Mouse (Mus musculus) lung, postnatal 10 days (tissue): ENCODE measurements around the gene Fbll1.
"Not testable (repeated sequence)": the region's sequence is repeated elsewhere in the genome, so short reads cannot be mapped to it uniquely, and the experiment has no call there.

Experiments used
- DNase-seq: peaks from one replicate; pipeline ENCODE4 v3.0.0; 2021

Fbll1 gene

DNA sequence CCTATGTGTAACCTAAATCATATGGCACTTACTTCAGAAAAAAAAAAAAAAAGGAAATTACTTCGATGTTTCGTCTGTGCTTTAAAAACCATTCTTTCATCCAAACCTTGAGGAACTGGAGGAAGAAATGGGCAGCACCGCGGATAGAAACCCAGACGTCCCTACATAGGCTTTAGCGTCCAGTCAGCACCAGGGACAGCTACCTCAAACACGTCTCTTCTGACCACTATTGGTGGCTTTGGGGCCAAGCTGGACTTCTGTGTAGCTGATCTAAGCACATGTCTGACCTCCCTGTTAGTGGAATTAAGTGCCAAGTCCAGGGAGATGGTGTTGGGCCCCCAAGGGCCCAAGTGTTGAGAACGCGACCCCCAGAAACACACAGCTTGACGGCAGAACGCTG, at the start of gene Fbll1:
Fbll1 (minus strand) TSS at position 11 of the 400 bp plus-strand sequence.
- DNase-seq: peak; percentile 68

- no peak for DNase-seq
Measured at GRCm38 (mm10) chr11:35844299-35844698, 45.6 kb upstream of the Fbll1 start.

DNA sequence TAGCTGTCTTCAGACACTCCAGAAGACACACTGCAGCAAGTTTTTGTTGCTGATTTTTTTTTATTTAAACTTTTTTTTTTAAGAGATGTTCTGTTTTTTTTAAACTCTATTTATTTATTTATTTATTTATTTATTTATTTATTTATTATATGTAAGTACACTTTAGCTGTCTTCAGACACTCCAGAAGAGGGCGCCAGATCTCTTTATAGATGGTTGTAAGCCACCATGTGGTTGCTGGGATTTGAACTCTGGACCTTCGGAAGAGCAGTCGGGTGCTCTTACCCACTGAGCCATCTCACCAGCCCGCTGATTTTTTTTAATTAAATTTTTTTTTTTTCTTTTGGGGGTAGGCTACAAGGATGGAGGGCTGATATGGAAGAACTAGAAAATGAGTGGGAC, 43.9 kb upstream of the Fbll1 start:
- not testable (repeated sequence) for DNase-seq

GRCm38 (mm10) chr11:35841738-35842325, 43.1 kb upstream of the Fbll1 start:
- DNase-seq: no peak

DNA sequence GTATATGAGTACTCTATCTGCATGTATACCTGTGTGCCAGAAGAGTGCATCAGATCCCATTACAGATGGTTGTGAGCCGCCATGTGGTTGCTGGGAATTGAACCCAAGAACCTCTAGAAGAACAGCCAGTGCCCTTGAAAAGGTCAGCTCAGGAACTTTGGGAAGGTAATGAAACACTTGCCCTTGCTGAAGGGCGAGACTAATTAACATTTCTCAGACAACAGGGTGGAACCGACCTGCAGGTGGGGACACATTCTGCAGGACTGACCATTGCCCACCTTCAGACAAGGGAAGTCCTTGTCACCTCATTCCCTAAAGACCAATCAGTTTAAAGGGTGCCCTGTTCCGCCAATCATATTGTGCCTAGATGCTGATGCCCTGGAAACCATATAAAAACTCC, 42.1 kb upstream of the Fbll1 start:
- not testable (repeated sequence) for DNase-seq

DNA sequence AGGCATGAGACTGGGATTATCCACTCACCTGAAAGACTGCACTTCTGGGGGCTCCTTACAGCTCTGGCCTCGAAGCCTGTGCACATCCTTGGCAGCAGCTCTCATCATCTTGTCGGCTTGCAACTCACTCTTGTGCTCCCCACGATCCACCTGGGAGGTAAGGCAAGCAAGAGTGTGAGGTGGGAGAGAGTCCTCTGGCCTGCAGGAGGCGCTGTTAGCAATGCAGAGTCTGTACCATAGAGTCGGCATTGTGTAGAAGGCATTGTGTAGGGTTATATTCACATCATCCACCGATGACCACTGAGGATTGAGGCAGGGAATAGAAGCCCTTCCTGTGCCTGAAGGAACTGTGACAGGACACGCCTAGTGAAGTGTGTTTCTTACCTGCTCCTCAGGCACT, 41.6 kb upstream of the Fbll1 start:
- DNase-seq: no peak

GRCm38 (mm10) chr11:35838345-35839338, 40.0 kb upstream of the Fbll1 start:
- peak; percentile 95 for DNase-seq

DNA sequence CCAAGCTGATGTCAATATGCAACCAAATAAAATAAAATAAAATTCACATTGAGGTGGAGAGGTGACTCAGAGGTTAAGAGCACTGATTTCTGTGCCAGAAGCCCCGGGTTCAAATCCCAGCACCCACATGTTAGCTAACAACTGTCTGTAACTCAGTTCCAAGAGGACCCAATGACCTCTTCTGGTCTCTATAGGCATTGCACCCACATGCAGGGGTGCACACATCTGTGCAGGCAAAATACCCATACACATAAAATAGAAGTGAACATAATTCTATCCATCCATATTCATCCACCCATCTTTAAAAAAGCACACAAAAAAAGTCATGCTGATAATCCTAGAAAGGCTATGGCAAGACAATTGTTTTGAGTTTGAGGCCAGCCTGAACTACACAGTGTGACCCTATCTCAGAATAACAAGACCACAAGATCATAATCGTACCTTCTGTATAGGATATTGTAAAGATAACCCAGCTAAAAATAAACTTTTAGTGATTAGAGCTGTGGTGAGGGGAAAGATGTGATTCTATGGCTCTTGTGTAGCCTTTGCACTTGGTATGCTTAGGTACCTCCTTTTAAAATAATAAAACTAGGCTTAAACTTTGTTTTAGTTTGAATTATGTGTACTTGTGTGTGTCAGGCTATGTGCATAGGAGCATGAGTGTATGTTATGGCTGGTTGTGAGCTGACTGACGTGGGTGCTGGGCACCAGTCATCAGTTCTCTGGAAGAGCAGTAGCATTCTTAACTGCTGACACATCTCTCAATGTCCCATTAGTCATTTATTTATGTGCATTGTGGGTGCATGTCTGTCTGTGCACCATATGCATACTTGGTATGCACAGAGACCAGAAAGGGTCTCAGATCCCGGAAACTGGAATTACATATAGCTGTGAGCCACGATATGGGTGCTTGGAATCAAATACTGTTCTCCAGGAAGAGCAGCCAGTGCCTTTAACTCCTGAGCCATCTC, 38.8 kb upstream of the Fbll1 start:
- DNase-seq: no peak

DNA sequence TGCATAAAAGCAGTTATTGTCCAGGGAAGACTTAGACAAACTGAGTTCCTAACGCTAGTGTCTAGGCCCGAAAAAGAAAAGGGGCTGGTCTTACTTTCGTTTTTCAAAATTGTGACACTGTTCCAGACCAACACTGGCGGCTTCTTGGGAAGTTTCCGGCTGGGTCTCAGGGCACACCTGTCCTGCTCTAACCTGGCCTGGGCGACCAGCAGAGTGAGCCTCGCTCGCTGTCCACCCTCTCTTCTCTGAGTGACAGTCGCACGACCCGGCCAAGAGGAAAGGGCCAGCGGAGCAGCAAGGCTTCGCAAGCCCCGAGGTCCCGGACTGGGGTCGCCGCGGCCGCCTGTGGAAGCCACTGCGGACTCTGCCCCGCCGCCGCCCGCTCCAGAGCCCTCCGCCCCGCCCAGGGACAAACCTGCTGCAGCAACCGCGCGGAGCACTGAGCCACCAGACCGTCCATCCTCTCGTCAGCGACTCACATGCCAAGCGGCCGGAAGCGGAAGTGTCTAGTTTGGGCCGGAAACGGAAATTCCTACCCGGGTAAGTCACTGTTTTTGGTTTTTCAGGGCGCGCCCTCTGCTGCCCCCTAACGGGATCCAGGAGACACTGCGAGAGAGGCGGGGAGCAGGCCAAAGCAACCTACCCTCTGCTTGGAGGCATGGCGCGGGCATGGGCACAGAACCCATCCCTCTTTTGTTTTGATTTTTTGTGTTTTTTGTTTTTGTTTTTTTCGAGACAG, 35.5 kb upstream of the Fbll1 start, which contains the start of gene Rars:
Rars (minus strand) TSS at position 485 of the 739 bp plus-strand sequence.
- peak; percentile 96 for DNase-seq

GRCm38 (mm10) chr11:35833270-35833669, 34.6 kb upstream of the Fbll1 start:
- DNase-seq: no peak

- DNase-seq: no peak
Measured at GRCm38 (mm10) chr11:35832139-35832538, 33.5 kb upstream of the Fbll1 start.

DNA sequence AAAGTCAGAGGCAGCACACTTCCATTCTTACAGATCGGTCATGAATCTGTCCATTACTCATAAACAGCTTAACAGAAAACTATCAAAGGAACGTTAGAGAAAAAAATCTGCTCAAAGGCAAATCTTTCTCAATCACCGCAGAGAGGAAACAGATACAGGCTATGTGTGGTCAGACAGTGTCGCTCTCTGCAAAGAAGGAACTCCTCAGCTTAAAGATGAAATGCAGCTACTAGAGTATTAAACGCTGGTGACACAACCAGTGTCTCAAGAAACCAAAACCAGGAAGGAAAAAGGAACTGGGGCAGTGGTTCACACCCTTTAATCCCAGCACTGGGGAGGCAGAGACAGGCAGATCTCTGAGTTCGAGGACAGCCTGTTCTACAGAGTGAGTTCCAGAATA, 29.0 kb upstream of the Fbll1 start:
- no peak for DNase-seq

DNA sequence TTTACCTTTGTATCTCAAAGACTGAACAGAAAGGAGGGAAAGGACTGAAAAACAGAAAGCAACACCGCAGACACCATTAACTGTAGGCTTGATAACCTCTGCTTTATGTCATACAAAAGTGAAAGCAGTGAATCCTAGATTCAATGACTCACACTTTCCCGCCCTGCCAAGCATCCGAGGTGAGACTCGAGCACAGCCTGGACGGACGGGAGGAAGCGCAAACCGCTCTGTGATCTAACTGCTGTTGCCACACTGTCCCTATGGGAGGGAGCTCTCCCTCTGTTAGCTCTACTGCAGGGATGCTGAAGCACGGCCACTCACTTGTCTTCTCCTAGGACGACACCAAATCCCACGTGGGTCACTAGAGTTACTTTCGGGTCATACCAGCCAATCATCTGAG, 17.6 kb upstream of the Fbll1 start:
- no peak for DNase-seq

GRCm38 (mm10) chr11:35811458-35811857, 12.8 kb upstream of the Fbll1 start:
- DNase-seq: no peak

GRCm38 (mm10) chr11:35801332-35801731, 2.6 kb upstream of the Fbll1 start:
- no peak for DNase-seq

DNA sequence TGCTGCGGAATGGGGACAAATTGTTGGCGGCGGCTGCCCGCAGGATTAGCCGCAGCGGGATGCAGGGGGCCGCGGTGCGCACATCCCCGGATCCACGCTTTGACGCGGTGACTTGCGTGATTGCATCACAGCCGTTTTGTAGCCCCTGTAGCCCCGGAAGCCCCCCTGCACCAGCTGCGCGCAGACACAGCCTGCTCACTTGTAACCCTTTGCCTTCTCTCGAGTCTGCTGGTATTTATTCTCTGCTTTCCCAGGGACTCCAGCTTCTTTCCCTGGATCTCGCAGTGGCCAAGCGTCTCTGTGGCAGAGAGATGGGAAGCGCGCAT, 226 bp downstream of the Fbll1 start:
- DNase-seq: no peak

DNA sequence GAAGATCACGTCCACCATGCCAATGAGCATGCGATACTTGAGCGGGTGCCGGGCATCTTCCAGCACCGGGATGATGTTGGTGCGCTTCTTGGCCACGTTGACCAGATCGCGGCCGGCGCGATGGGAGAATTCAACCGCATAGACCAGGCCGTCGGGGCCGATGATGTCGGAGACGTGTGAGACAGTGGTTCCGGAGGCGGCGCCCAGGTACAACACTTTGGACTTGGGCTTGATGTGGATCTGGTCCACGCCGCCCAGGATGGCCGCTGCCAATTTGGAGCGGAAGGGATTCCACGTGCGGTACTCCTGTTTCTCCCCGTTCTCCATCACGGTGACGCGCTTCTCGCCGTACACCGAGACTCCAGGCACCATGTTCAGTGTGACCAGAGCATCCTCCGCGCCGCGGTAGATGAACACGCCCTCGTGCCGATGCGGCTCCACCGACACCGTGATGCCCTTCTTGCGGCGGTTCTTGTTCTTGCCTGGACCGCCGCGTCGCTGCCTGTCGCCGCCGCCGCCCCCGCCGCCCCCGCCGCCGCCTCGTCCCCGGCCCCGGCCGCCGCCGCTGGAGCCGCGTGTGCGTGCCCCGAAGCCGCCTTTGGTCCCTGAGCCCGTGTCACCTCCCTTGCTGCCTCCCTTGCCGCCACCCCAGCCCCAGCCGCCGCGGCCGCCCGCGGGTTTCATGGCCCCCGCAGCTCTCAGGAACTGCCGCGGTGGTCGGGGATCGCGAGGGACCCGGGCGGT, 761 bp downstream of the Fbll1 start:
- DNase-seq: no peak

GRCm38 (mm10) chr11:35792800-35793199, 5.9 kb downstream of the Fbll1 start:
- DNase-seq: not testable (repeated sequence)

- no peak for DNase-seq
Measured at GRCm38 (mm10) chr11:35788443-35788842, 10.2 kb downstream of the Fbll1 start.

GRCm38 (mm10) chr11:35784537-35784936, 14.1 kb downstream of the Fbll1 start:
- DNase-seq: no peak

DNA sequence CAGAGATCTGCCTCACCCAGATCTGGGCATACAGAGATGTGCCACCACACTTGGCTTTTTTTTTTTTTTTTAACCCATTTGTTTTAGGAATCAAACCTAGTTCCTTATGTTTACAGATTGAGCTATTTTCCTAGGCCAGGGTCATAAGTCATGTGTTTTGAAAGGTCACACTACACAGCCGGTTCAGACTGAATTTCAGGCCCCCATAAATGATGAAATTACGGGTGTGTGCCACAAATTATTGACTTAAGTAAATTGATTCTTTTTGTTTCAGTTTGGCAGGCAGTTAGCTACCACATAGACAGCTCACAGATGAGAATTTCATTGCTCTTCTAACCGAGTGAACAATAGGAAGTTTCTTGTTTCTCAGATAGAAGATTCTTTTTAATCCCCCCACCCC, 14.7 kb downstream of the Fbll1 start:
- DNase-seq: no peak

GRCm38 (mm10) chr11:35783038-35783437, 15.6 kb downstream of the Fbll1 start:
- DNase-seq: no peak
